8 mouse cellular contexts compared by ENCODE assay signal in the genomic region with DNA sequence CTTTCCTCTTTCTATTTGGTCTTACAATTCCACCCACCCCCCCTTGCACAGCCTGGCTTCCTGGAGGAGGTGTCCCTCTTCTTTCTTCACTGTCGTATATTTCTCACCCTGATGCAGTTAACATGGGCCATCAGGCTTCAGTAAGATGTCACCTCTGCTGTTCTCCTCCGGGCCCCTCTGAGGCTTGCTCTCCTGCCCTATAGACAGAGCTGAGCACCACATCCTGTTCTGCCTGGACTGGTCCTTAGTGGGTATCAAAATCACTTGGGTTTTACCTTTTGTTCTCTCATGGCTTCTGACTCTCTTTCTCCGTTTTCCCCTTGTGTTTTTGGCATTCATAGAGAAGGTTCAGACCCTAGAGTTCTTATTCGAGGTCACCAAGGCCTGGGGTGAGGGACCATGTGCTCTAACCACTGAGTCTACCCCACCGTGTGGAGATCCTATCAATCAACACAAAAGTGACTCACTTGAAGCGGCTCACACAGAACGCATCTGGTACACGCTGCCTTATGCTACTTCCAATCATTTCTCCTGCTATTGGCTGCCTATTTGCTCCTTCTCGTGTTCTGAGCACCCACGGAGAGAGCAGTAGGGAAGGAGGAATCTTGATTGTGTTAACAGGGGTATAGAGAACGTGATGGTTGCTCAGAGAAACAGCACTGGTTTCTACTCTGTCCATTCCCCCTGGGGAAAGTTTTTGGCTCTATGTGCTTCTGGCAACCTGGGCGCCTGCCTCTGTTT.
A peak's percentile ranks its signal among the peaks of the same experiment; 100 is the strongest.
DNase-seq lines count a peak whose midpoint lies in the region; ATAC-seq lines count a peak whose summit lies in the region.

No protein-coding gene starts in this region.

- peak overlapping the region; percentile 55 for H3K4me3 ChIP-seq in embryonic facial prominence, embryonic 10.5 days
- H3K4me3 ChIP-seq in hindbrain, embryonic 16.5 days (ENCODE audit: low read length): no peak overlapping the region

- DNase-seq in layer of hippocampus, adult 11-12 months (ENCODE audit: low spot score): peak; percentile 13
- DNase-seq in layer of hippocampus, postnatal 25 days (ENCODE audit: extremely low spot score in 1 of 2, low spot score in 1 of 2): no peak
- DNase-seq in embryonic facial prominence, embryonic 10.5 days (ENCODE audit: low spot score): no peak
- DNase-seq in naive thymus-derived CD4-positive, alpha-beta T cell, adult 2 months (ENCODE audit: low read depth): peak; percentile 34
- no peak for DNase-seq in urinary bladder, postnatal 10 days (ENCODE audit: low spot score)
- DNase-seq in yolk sac, embryonic 10.5 days (ENCODE audit: low spot score): no peak
- no peak for DNase-seq in lung, postnatal 4 days

- no peaks in the 10 kb centered on the region for H3K9me3 ChIP-seq in embryonic facial prominence, embryonic 10.5 days
- no peaks in the 10 kb centered on the region for H3K9me3 ChIP-seq in hindbrain, embryonic 16.5 days (ENCODE audit: control insufficient read depth, low read length)

- H3K36me3 ChIP-seq in embryonic facial prominence, embryonic 10.5 days (replicated peaks): no peaks in the 10 kb centered on the region
- H3K36me3 ChIP-seq in hindbrain, embryonic 16.5 days (ENCODE audit: control insufficient read depth, insufficient read depth, low read length): no peaks in the 10 kb centered on the region

- no peak for ATAC-seq in hindbrain, embryonic 16.5 days

- peak overlapping the region; percentile 85 for H3K27ac ChIP-seq in embryonic facial prominence, embryonic 10.5 days (replicated peaks)
- no peak overlapping the region for H3K27ac ChIP-seq in hindbrain, embryonic 16.5 days (ENCODE audit: low read depth, low read length)

- H3K9ac ChIP-seq in hindbrain, embryonic 16.5 days (ENCODE audit: low read depth, low read length): peak overlapping the region; percentile 42; the same call in 1 of the 2 replicates

- peaks cover 36% of the 10 kb centered on the region for H3K4me1 ChIP-seq in embryonic facial prominence, embryonic 10.5 days
- H3K4me1 ChIP-seq in hindbrain, embryonic 16.5 days (ENCODE audit: control insufficient read depth, insufficient read depth, low read depth, low read length): peaks cover 19% of the 10 kb centered on the region

- H3K27me3 ChIP-seq in embryonic facial prominence, embryonic 10.5 days (replicated peaks; ENCODE audit: low read depth, poor library complexity, severe bottlenecking): peaks cover 76% of the 10 kb centered on the region
- no peaks in the 10 kb centered on the region for H3K27me3 ChIP-seq in hindbrain, embryonic 16.5 days (replicated peaks; ENCODE audit: control insufficient read depth, insufficient read depth, low read length)

- 54% methylated on average over 12 of the region's 12 CpGs for WGBS in embryonic facial prominence, embryonic 10.5 days
- WGBS in hindbrain, embryonic 16.5 days: 36% methylated on average over 12 of the region's 12 CpGs

- H3K4me2 ChIP-seq in hindbrain, embryonic 16.5 days (ENCODE audit: low read length): no peak overlapping the region; the same call in 1 of the 2 replicates

Comparison
In these comparisons a context has a peak if more than half of its experiments do, and no peak if none do; other contexts are left out.
1. DNase-seq: peak in layer of hippocampus, adult 11-12 months (single experiment) and naive thymus-derived CD4-positive, alpha-beta T cell, adult 2 months (single experiment); none in layer of hippocampus, postnatal 25 days (0 of 2), embryonic facial prominence, embryonic 10.5 days (single experiment), urinary bladder, postnatal 10 days (single experiment), yolk sac, embryonic 10.5 days (single experiment) and lung, postnatal 4 days (0 of 2).